Mouse (Mus musculus) lung, postnatal 14 days (tissue): ENCODE measurements around the gene Nfkbia.
A peak's percentile ranks its signal among the peaks of the same experiment; 100 is the strongest.

Source experiments
- DNase-seq: peaks from one replicate; pipeline ENCODE4 v3.0.0; 2021

Nfkbia gene

DNA sequence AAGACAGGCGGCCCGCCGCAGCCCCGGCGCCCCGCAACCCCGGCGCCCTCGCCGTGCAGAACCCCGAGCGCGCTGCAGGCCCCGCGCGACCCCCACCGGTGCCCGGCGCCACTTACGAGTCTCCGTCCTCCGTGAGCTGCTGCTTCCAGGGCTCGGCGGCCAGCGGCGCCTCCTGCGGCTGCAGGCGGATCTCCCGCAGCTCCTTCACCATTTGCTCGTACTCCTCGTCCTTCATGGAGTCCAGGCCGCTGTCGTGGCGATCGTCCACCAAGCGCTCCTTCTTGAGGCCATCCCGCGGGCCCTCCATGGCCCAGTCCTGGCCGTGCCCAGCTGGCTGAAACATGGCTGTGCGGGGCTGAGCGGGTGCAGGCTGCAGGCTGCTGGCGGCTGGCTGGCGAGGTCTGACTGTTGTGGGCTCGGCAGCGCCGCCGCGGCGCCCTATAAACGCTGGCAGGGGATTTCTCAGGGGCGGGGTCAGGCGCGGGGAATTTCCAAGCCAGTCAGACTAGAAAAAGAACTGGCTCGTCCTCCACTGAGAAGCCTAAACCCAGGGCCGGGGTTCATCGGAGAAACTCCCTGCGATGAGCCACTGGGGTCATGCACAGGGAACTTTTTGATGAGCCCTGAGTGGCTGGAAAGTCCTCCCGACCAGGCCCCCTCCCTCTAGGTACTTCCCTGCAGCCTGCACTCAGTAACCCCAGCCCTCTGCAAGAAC, at the start of gene Nfkbia:
Gene Nfkbia, minus strand, starts transcription at position 464 of the 715 bp plus-strand sequence.
- peak; percentile 96 for DNase-seq

DNA sequence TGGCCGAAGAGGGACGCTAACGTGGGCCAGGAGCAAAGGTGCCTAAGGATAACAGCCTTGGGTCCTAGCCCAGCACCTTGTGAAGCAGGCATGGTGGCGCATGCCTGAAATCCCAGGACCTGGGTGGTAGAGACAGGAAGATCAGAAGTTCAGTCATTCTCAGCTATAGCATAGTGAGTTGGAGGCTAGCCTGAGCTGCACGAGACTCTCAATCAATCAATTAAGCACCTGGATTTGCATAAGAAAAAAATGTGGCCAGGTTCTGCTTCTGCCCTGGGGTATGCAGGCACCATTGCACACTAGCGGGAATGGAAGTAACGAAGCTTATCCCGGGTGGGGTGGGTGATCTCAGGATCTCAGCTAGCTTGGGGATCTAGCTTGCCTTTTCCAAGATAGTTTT, 46.7 kb upstream of the Nfkbia start:
- no peak for DNase-seq

DNA sequence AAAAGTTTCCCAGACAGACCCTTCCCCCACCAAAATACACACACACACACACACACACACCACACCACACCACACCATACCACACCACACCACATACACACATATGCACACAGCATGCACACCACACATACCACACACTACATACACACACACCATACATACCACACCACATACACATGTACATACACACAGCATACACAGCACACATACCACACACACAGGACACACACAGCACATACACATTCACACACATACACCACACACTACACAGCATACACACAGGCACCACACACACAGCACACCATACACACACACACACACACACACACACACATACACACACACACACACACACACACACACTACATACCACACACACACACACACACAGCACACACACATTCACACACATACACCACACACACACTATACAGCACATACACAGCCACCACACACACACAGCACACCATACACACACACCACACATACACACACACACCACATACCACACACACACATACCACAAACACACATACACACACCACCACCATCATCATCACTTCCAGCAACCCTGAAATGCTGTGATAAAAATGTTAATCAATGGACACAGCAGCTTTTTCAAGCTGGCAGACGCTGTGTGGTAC, 46.0 kb upstream of the Nfkbia start:
- no peak for DNase-seq

DNA sequence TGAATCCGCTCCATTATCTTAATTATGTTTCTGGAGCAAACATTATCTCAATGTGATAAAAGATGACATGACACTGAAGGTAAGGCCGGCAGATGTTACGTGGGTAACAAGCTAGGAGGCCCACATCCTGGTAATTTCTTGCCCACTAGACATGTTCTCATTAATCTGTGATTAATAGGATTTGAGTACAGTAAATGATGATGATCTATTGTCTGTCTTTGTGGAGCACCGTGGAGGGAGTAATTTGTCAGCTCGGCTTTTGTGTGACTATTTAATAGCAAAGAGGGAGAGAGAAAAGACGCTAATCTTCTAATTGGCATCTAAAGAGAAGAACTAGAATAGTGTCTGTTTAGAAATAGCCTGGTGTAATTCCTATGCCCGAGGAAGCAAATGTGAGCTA, 45.3 kb upstream of the Nfkbia start:
- no peak for DNase-seq

DNA sequence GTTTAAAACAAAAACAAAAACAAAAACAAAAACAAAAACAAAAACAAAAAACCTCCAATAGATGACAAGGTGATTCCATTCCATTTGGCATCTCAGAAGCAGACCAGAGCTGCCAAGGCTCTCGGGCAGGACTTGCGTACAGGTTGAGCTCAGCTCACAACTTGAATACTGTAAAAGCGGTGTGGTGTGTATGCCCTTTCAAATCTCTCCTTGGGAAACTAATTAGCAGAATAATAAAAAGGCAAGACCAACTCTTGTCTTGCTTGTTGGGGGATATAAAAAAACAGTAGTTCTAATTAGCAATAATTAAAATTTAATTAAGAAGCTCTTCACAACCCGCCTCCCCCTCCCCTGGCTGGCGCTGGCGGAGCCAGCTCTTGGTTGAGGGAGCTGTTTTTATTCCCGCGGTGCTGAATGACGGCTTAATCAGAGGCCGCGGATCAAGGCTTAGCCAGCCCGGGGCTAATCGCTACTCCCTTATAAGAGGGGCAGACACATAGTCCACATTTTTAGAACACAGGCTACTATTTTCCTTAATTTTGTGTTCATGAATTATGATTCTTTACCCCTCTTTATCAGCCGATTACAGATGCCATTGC, 44.2 kb upstream of the Nfkbia start:
- no peak for DNase-seq

DNA sequence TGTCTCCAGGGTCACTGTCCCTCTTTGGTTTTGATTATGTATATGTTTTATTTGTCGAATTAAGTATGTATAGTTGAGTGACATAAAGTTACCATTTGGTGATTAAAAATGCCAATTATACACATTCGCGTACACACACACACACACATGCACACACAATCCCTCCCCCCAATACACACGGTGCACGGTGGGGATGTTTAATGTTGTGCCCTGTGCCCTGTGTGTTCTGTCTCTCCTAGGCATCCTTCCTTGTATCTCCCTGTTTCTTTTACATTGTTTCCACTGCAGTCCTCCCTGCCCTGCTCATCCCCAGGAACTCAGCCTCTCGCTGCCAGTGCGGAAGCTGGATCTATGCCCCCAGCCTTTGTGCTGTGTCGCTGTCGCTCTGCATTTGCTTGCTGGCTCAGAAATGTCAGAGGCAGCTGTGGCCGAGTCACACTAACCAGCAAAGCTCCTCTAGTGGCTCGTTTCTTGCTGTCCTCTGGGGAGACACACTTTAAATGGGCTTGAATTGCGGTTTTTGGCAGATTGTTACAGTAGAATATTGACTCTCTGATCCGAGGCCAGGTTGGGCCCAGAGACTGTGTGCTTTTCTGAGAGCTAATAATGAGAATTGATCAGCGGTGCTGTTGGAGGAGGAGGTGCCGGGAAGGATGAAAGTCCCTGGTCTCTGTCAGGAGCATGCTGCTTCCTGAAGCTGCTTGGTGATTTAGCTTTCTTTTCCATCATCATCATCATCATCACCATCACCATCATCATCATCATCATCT, 34.7 kb upstream of the Nfkbia start:
- no peak for DNase-seq

DNA sequence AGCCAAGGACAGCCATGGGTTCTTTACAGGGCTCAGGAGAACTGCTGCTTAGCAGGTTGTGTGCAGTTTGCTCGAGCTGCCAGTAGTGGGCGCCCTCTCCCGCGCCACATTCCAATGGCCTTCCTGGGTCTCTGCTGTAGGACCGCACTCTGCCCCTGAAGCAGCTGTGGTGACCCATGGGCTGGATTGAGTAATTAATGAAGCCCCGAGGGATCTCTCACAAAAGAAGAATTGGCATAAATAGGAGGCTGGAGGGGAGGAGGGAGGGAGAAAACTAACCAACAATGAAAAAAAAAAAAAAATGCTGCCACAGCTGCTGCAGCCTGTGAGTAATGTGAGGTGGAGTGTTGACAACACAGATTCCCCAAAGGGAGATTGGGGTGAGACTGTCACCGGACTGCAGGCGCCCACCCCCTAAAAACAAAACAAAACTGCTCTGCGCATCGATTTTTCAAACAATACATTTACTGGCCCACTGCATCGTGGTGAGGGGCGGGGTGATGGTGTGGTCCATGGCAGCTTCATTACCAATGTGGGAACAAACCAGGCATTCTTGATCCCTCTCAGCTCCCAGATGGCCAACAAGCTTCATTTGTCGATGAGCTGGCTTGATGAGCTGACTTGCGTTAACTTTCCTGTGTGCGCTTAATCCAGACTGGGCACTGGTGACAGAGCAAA, 25.8 kb upstream of the Nfkbia start:
- DNase-seq = peak; percentile 44

DNA sequence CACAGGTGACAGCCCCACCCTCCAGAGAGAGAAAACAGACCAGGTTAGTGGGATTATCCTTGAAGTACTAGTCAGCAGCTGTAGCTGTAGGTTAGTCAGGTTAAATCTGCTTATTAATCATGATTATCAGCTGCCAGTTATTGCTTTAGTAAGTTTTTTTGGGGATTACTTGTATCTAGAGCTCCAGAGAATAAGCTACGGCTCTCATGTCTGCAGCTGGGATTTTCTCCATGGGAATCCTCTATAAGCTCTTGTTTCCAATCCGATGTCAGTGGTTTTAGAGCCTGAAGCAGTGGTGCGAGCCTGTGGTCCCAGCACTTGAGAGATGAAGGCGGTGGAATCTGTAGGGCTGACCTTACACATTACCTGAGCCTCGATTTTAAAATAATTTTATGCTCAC, 16.4 kb upstream of the Nfkbia start:
- no peak for DNase-seq

DNA sequence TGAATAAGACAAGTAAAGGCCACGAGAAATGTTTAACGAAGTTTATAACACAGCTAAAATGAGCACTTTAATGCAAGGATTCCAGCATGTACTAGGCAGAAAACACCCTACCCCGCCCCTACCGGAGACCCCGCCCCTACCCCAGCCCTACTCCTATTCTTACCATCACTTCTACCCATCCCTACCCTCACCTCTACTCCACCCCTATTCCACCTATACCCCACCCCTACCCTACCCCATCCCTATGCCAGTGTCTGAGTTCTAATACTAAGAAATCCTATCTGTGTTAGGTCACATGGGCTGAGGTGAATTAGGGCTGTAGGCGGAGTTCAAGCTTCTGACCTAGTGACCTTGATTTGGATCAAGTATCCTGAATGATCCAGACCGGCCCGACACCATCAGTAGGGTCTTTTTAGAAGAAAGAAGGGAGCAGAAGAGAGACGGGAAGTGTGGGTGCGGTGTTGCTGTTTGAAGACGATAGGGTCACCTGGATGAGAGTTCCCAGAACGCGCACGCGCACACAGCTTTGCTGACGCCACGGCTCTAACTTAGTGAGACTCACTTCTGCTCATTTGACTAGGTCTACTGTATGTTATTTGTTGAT, 15.0 kb upstream of the Nfkbia start:
- DNase-seq = no peak

DNA sequence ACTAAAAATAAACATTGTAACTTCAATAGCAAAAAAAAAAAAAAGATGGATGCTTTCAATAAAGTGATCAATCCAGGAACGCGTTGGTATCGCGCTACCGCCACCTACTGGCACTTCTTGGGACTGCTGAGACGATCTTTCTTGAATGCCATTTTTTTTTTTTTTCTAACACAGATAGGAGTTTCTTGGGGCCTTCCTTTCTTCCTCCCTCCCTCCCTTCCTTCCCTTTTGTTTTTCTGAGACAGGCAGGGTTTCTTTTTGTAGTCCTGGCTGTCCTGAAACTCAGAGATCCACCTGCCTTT, 13.5 kb upstream of the Nfkbia start:
- peak; percentile 78 for DNase-seq

DNA sequence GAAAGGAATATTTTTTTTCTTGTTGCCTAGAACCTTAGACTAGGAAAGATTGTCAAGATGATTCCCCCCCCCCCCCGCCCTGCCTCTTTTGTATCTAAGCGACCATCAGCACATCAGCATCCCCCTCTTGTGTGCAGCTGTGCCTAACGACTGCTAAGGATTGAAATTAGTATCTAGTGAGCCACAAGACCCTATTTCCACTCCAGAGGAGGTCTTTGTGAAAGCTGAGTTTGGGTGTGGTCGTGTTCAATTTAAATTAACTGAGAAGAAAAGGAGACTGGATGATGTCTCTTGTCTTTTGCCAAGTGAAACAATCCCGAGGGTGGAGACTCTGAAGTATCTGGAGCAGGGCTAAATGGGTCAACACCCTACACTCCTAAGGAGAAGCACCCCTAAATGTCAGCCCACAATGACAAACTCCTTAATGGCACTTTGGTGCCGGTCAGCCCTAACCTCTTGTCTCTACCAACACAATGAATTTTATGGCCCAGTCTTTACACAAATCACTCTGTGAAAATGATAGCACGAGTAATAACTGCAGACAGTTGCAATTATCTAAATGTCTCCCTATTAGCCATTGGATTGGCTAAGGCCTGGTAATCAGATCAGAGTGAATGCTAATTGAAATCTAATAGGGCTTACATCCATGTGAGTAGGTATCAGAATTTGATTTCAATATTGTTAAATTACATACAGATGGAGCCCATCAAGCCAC, 13.0 kb upstream of the Nfkbia start:
- DNase-seq = no peak

DNA sequence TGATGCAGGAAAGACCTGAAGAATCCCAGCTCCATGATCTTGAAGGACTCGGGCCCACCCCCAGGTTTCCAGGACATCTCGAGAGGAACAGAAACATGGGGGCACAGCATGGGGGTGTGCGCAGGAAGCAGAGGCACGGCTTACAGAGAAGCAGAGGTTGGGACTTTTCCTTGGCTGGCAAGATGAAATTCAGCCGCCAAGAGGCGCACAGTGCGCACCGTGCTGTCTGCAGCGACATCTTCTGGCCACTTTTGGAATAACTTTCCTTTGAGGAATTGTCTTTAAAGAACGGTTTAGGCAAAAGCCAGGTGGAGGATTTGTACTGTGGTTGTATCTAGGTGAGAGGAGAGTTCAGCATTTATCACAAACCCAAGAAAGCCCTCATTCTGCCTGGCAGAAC, 6.6 kb upstream of the Nfkbia start:
- peak; percentile 92 for DNase-seq

DNA sequence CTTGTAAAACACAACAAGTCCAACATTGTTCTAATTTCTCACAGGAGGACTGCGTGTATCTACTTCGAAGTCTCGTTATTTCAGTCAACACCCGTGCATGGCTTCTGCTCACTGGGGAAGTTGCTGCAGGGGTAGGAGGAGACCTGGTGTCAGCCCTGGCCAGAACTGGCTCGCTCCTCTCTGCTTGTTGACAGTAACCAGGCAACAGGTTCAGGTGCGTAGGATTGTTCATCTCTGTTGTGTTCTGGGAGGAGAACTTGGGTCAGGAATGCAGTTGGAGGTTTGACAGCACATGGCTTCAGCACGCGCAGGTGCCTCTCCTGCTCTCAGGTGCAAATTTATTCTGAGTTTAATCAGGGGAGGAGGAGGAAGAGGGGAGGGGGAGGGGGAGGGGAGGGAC, 5.3 kb upstream of the Nfkbia start:
- no peak for DNase-seq

DNA sequence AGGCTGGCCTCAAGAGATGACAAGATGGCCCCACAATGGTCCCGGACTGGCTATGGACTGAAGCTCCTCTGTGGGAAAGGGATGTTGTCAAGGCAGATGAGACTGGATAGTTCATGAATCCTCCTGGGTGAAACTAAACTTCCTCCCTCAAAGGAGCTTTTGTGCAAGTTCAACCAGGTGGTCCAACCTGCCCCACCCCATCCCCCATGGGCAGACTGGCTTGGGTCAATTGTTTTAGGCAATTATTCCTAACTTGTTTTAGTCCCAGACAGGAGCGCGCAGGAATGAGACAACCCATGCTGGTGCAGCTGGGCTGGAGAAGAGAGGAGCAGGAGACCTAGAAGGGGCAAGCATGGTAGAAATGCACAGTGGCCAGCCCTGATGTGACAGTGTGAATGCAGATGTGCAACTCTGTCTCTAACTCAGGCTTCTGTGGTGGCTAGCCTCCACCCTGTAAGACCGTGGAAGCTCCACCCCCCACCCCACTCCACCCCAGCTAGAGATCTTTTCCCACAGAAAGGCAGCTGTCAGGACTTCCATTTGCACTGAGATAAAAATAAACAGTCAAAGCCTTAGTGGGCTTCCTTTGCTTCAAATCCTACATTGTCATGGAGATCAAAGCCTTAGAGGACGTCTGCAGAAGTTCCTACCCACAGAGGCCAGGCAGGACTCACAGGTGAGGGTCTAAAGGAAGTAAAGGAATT, 3.6 kb upstream of the Nfkbia start:
- DNase-seq = no peak

DNA sequence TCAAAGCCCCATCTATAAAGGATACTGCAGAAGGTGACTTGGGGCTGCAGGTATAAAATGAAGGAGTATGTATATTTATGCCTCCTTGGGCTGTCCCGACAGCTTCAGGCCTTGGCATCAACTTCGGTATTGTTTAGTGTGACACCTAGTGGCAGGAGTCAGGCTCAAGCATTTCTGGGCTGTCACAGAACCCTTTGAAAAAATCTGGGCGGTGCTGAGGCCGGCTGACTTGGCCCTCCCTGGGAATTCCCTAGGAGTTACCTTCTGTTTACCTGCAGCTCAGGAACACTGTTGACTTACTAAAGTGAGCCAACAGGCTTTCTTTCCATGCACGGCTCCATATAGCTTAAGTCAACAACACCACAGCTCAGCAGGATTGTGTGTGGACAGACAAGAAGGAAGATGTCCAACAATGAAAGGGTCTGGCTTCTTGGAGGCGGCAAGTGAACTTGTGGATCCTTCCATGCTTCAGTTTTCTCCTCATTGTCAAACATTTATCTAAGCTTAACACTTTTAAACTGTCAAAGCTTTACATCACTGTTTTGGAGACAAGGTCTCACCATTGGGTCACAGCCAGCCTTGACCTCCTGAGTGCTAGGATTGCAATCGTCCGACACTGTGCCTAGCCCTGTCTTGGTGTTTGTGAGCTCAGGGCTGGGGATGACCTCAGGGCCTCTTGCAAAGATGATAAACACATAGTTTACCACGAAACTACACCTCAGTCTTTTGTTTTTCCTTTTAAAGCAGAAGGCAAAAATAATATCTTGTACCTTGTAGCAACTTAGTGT, 2.9 kb upstream of the Nfkbia start:
- peak; percentile 82 for DNase-seq

DNA sequence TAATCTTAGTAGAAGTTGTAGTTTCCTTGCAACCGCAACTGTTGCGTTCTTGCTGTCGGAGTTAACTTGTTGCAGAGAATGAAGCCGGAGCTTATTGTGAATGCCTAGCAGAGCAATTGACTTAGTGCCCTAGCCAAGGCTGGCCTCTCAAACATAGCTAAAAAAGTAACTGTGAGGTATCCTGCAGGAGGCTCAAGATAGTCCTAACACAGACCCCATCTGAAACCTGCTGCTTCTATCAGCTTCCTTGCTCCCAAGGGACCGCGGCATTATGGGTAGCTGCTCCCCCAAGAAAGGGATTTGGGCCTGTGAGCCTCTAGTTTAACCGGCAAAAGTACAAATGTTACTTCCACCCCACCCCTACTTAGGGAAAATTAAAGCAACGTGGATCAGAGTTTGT, 934 bp upstream of the Nfkbia start:
- DNase-seq = no peak

DNA sequence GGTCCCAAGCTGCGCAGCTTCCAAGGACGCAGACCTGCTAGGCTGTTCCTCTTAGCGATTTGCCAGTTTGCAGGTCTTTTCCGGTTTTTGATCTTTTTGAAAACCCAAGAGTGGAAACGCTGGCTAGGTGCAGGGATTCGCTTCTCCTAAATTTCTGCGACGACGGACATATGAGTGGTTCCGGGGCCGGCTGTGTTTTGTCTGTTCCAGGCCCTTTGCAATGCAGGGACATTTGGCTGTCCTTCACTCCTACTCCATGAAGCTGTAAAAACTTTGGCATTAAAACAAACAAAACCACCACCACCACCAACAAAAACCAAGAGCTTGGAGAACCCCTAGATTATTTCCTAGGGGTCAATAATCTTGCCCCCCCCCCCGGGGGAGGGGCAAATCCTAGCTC, 494 bp upstream of the Nfkbia start:
- peak; percentile 48 for DNase-seq

DNA sequence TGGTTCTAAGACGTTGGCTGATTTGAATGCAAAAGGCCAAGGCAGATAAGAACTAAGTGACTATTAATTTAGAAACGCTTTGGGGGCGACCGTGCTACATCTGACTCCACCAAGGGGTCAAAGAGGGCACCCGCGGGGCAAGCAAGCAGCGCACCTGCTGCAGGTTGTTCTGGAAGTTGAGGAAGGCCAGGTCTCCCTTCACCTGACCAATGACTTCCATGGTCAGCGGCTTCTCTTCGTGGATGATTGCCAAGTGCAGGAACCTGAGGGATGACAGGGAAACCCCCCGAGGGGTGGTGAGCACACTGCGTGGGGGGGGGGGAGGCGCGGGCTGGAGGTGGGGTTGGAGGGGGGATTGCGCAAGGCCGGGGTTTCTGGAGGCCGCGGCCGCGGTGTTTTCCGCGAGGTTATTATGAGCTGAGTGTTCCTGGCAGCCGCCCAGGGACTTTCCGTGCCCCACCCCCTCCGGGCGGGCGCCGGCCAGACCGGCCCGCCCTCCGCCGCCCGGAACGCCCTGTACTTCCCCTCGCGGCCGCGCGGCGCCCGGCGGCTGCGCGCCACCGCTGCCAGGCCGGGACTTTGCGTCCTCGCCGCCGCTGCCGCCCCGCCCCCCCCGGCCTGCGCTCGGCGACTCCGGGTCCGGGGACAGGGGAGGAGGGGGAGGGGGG, 797 bp downstream of the Nfkbia start:
- DNase-seq = peak; percentile 99

DNA sequence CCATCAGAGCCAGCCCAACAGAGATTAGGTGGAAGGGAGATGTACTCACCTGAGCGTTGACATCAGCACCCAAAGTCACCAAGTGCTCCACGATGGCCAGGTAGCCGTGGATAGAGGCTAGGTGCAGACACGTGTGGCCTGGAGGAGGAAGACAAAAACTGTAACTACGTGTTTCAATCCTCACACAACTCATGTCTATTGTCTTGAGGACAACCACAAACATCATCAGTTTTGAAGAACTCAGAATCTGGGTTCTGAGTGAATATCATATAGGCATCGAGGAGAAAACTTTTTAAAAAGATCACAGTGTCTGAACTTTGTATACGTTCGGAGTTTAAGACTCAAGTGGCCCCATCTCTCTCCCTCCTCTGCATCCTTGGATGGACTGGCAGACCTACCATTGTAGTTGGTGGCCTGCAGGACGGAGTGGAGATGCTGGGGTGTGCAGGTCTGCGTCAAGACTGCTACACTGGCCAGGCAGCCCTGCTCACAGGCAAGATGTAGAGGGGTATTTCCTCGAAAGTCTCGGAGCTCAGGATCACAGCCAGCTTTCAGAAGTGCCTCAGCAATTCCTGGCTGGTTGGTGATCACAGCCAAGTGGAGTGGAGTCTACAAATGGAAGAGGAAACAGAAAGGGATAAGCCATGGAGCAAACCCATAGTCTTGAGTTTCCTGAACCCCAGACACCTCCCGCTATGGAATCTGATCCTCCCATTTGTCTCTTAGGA, 1.6 kb downstream of the Nfkbia start:
- DNase-seq = peak; percentile 56
